Mouse (Mus musculus): ENCODE measurements around the gene Cabp1. TPM values are rescaled to one million over a fixed set of nuclear protein-coding genes. Genes with fewer than 3 reads are reported as not detected.
"Not testable (repeated sequence)": the region's sequence is repeated elsewhere in the genome, so short reads cannot be mapped to it uniquely, and the experiment has no call there.

Gene Cabp1
- total RNA-seq, 1 experiment from 2014 or later = 44.4 TPM

DNA sequence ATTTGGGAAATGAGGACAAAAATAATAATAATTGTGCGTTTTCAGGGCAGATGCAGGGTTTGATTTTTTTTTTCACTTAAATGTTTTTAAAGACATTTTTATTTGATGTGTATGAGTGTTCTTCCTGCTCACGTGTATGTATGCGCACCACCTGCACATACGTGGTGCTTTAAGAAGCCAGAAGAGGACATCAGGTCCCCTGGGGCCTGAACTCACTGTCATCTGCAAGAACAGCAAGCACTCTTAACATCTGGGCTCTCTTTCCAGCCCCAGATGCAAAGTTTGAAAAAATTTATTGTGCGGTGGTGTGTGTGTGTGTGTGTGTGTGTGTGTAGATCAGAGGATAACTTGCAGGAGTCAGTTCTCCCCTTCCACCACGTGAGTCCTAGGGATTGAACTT is 16.3 kb downstream of the Cabp1 start:
- DNase-seq = no peak

DNA sequence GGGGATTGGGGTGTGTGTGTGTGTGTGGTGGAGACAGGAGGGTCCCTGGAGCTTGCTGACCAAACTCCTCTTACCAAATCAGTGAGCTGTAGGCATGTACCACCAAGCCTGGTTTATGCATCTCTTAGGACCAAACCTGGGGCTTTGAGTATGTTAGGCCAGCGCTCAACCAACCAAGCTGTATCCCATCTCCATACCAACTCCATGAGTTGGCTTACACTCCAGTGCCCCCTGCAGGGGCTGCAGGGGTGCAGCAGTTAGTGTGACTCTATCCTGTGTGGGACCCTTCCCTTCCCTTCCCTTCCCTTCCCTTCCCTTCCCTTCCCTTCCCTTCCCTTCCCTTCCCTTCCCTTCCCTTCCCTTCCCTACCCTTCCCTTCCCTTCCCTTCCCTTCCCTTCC is 19.6 kb downstream of the Cabp1 start:
- no peak for DNase-seq

DNA sequence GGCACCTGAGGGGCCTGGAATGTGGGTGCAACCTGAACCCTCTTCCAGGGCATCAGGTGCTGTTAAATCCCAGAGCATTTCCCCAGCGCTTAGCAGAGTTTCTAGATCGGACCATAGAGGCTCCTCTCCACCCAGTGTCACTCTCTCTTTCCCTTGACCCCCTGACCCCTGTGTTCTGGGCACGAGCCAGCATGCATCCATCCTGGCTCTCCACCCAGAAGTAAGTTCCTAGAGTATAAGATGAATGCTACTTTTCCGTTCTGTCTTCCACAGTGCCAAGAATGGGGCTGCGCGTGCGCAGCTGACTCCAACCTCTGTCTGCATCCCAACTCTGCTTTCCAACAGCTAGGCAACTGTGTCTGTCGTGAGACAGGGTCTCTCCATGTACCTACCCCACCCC is 24.0 kb downstream of the Cabp1 start:
- DNase-seq = no peak

DNA sequence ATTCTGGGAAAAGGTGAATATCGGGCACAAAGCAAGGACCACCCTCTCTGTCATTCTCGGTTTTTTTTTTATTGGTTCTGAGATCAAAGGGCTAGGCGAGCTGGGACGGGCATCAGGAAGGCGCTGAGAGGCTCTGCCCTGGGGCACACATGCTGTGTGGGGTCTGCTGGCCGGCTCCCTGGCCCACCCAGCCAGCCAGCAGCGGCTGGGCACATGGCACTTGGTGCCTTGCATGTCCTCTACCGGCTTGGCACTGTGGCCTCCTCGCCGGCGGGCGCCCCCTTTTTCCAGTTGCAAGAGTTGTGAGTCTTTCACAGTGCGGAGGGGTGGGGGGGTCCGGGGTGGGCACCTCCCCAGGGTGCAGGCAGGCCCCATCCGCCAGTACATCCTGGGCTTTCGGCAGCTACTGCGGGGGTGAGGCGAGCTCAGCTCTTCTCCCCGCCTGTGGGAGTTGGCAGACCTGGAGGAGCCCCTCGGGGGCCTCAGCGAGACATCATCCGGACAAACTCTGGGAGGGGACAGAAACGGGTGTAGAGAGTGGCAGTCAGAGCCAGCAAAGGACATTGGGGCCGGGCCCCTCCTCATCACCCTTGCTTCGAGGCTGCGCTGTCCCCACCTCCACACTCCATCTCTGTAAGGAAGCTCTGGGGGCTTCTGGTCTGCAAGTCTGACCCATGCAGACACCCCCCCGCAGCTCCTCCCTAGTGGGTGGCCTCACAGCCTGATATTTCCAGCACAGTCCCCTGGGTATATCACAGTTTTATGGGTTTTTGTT is 25.4 kb downstream of the Cabp1 start:
- DNase-seq = no peak

DNA sequence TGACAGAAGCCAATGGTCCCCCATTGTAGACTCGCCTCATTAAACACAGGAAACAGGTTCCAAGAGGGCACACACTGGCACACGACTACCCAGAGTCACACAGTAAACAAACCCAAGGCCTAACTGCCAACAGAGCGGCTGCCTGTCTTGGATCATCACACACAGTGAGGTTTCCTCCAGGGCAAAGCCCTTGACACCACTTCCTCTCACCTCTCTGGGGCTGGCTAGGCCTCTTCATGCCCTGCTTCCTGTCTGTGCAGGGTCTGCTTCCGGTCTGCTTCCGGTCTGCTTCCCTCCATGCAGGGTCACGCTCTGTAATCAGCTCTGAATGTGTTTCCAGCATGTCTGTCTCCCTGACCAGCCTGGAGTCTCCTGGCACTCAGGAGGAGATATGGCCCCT is 26.8 kb downstream of the Cabp1 start:
- DNase-seq = no peak

DNA sequence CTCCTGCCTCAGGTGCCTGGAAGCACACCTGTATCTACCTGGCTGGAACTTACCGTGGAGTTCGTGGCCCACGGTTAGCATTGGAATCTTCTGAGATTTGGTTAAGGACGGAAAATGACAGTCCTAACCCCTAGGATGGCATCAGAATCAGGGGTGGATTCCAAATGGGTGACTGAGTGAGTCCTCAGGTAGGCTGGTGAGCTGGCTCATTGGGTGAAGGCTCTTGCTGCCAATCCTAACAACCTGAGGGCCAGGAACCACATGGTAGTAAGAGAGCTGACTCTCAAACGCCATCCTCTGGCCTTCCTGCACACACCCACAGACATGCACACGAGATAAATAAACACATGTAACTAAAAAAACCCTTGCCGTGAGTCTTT is 27.4 kb downstream of the Cabp1 start:
- no peak for DNase-seq

DNA sequence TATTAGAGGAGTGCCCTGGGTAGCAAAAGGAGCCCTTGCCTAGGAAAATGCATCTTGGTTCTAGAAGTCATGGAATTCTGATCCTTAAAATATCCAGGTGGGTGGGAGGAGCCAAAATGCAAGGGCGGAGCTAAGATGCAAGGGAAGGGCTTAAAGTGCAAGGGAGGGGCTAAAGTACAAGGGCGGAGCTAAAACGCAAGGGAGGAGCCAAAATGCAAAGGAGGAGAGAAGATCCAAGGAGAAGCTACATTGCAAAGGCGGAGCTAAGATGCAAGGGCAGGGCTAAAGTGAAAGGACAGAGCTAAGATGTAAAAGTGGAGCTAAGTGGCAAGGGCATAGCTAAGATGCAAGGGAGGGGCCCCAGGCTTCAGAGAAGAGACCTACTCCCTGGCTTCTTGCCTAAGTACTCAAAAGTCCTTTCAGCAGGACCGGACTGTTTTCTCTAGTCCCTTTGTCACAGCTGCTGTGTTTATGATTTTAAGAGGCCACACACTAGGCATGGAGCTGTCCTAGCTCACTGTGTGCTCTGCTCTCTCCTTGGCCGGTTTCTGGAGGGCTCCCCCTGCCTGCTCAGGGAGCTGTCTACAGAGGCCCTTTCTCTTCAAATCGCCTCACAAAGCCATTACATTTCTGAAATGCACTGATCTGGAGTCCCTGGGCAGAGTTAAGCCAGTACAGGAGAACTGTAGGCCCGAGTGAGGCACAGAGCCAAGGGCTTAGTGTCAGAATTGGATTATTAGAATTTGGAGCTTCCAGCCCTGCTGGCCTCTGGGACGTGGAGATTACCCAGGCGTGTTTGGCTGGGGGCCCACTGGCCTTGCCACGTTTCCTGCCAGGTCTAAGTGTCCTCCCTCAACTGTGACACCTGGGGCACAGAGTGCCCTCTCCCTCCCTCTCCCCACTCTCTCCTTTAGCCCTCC is 28.0 kb downstream of the Cabp1 start:
- peak; percentile 33 for DNase-seq

DNA sequence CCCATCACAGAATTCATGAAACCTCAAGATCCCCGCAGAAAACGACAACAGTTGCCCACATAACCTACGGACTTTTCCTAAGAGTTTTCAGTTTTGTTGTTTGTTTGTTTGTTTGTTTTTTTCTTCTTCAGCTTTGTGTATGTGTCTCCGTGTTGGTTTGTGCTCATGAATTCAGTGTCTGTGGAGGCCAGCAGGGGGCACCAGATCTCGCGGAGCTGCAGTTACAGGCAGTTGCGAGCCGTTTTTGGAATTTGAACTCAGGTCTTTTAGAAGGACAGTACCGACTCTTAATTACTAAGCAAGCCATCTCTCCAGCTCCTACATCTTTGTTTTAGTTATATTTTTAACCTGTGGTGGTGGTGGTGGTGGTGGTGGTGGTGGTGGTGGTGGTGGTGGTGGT is 28.8 kb downstream of the Cabp1 start:
- peak; percentile 36 for DNase-seq

DNA sequence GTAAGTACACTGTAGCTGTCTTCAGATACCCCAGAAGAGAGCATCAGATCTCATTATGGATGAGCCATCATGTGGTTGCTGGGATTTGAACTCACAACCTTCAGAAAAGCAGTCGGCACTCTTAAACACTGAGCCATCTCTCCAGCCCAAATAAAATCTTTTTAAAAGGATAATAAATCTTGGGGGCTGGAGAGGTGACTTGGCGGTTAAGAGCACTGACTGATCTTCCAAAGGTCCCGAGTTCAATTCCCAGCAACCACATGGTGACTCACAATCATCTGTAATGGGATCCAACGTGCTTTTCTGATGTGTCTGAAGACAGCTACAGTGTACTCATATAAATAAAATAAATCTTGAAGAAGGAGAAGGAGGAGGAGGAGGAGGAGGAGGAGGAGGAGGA is 29.7 kb downstream of the Cabp1 start:
- not testable (repeated sequence) for DNase-seq

DNA sequence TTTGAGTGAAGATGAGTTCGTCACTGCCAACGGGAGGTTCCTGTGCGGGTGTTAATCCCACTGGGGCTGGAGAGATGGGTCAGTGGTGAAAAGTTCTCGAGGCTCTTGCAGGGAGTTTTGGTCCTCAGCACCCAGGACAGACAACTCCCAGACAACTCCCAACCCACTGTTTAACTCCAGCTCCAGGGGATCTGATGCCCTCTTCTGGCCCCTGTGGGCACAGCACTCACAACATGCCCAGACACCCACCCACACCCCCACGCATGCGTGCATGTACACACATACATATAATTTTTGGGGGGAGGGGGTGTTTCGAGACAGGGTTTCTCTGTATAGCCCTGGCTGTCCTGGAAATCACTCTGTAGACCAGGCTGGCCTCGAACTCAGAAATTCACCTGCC is 30.6 kb downstream of the Cabp1 start:
- DNase-seq = peak; percentile 67

DNA sequence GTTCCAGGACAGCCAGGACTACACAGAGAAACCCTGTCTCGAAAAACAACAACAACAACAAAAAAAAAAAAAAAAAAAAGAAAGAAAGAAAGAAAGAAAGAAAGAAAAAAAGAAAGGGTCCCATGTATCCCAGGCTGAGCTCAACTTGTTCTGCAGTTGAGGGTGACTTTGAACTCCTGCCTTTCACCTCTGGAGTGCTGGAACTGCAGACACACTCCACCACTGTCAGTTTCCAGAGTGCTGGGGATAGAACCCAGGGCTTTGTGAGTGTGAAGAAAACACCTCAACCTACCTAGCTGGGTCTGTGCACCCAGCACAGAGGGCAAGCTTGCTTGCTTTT is 32.3 kb downstream of the Cabp1 start:
- not testable (repeated sequence) for DNase-seq

DNA sequence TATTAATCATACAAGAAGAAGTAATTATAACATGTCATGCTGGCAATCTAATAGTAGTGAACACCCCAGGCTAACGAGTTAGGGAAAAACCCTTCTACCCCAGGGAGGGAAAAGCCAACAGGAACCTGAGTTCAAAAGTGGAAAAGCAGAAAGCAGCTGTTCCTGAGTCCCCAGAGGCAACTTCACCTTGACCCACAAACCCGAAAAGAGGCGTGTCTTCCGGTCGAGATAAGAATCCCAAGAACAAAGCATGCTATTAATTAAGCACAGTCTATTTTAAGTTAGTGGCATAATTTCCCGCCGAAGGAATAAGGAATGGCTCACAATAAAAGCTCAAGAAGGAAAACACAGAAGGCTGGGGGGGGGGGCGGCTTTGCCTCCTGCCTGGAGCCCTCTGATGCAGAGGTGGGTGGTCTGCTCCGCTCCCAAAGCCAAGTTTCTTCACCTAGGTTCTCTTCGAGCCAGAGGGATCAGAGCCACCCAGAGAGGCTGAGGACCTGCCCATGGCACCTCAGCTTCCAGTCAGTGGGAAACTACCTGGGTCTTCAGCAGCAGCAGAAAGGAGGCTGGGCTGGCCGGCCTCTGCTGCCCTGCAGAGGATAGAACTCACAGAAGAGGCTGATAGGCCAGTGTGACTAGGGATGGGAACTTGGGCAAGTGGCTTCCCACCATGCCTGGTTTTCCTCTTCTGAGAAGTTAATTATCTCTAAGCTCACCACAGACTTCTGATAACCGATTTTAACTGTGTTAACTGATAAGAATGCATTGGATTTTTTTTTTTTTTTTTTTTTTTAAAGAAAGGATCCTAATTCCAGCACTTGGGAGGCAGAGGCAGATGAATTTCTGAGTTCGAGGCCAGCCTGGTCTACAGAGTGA is 32.9 kb downstream of the Cabp1 start:
- DNase-seq = no peak

DNA sequence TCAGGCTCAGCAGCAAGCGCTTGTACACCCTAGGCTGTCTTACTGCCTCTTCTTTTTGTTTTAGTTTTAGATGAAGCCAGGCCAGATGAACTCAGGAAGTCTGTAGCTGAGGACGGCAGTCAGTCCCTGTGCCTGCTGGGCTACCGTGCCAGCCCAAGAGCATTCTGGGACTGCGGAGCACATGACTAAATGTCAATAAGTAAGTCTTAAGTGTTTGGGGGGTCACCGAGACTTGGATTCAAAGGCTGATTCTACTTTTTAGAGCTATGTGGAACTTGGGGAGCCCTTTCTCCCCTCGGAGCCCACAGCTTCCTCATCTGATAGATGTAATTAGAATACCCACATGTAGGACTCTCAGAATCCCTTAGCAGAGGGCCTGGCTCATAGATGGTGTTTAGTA is 33.5 kb downstream of the Cabp1 start:
- no peak for DNase-seq

DNA sequence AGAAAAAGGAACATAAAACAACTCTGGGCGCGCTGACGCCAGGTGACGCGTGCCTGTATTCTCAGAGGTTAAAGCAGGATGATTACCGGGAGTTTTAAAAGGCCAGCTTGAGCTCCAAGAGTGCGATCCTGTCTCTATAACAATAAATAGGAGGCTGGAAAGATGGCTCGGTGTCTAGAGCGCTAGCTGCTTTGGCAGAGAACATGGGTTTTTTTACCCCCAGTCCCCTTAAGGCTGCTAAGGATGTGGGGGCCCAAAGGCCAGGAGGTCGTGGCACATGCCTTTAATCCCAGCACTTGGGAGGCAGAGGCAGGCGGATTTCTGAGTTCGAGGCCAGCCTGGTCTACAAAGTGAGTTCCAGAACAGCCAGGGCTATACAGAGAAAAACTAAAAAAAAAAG is 35.0 kb downstream of the Cabp1 start:
- no peak for DNase-seq

DNA sequence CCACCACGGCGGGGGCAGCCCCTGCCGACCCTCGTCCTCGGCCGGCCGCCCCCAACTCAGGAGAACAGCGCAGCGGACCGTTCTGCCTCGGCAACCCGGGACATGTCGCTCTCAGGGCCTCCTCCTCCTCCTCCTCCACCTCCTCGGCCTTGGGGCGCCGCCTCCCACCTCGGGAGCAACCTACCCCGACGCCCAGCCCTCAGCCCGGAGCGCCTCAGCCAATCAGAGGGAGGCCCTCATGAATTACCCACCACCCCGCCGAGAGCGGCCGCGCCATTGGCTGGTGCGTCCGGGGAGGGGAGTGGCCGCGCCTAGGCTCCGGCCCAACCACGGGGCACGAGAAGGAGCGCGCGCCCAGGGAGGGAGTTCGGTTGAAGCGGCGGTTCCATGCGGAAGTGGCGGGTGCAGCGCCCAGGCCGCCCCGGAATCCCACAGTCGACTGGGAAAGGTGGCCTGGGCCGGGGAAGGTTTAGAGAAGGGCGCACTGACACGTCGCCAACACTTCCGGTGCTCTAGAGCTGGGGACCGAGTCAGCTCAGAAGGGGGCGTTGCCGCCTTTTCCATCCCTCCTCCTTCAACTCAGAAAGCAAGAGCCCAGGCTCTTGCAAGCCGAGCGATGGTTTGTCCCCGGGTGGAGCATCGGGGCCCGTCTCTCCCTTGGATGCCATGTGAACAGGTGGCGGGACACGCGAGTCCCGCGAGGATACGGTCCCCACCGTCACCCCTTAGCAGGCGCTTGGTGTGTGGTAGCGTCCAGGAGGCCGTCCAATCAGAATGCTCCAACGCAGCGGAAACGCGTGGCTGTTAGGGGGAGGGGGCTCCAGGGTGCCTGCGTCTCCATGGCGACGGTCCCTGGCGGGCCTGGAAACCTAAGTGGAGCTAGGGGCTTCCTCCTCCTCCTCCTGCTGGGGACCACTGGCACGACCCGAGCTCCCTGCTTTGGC is 35.9 kb downstream of the Cabp1 start, which contains the start of gene Mlec:
Gene Mlec (minus strand): TSS at position 140 of the 944 bp plus-strand sequence.
- DNase-seq = peak; percentile 99

DNA sequence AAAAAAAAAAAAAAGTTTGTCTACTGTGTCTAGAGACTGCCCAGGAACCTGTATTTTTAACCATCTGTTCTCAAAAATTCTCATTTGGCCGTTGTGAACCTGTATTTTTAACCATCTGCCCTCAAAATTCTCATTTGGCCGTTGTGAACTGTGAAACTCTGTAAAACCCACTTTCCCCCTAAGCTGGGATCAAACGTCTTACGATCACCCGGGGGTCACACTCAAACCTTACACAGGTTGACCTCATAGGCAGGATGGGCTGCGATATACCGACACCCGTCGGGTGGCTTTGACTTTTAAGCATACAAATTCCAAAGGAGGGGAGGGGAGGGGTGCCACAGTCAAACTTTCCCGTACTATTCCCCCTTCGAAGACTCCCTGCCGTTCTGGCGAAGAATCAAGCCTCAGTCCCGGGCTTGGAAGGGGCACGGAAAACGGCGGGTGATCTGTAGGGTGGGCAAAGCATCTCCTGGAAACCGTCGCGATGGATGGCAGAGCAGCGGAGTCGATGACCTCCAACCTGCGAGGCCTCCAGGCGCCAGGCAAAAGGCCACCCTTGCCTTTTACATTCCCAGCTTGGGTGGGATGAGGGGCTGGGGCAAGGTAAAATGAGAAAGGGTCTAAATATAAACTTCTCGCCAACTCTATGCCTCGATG is 37.1 kb downstream of the Cabp1 start:
- no peak for DNase-seq

DNA sequence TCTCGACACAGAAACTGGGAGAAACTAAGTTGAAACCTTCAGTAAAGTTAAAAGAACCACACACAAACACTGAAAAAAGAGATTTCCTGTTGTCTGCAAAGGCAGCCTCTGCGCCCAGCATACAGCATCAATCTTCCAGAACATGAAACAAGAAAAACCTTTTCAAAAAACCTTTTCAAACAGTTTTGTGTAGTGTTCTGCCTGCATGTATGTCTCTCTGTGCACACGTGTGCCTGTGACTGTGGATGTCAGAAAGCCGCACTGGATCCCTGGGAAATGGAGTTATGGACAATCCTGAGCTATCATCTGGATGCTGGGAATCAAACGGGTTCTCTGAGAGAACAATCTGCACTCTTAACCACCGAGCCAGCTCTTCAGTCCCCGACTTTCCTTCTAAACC is 37.8 kb downstream of the Cabp1 start:
- no peak for DNase-seq

DNA sequence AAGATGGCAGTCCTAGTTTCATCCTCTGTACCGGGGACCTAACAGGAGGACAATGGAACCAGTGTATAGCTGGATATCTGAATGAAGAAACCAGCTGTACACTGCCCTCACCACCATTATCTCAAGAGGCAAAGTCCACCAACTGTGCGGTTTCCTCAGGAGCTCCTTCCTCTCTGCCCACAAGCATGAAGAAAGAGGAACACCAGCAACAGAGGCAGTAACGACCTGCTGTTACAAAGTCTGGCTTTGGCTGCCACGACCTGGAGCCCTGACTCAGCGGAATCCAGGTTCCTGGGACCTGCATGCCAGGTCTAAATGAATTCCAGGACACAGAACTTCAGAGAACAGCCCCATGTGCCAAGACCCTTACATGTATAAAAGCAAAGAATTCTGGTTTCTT is 38.4 kb downstream of the Cabp1 start:
- no peak for DNase-seq

DNA sequence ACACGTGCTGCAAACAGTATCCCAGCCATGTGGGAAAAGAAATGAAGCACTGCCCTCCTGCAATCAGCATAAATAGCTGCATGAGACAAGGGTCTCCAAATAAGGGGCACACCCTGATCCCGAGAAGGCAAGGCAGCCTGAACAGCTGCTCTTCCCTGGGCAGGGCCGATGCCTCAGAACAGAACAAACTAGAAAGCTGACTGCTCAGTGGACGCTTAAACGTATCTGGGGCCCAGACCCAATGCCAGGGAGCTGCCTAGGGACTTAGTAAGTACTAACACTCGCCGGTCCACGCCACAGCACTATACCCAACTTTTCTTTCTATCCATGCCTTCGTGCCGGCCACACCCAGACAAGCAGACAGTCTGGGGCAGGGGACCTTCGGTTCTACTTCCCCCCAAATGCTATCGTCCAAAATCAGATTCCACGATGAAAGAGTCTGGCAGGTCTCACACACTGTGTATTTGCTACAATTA is 39.0 kb downstream of the Cabp1 start:
- no peak for DNase-seq

DNA sequence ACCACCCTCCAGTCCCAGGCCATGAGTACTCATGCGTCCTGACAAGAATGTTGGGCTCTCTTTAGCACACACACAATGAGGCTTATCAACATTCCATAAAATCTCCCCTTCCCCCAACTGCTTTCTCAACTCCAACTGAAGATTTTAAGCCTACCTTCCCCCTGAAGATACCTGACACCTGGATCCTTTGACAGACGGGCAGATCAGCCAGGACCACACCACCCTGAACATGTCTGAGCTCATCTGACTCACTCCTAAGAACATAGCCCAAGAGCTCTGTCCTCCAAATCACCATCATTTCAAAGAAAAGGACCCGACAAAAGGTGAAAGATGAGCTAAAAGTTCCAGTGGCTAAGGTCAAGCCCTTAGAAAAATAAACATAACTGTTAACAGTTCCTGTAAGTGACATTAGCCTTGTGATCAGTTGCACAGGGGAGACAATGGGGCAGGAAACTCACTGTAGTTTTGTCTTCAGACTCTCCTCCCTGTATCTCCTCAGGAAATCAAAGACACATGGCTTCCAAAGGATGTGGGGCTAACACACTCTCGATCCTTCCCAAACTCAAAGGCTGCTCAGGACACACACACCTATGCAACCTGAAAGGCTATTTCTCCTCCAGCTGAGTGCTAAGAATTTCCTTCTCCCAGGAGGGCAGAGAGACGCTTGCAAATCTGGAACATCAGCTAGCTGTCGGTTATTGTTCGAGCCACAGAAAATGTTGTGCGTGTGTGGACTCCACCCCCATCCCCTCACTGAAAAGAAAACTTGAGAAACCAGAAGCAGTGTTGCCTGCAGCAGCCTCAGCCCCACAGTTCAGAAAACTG is 41.8 kb downstream of the Cabp1 start:
- no peak for DNase-seq
